Mouse (Mus musculus): ENCODE results near the gene Crls1. TPM values are rescaled to one million over a fixed set of nuclear protein-coding genes. Genes with fewer than 3 reads are reported as not detected.
A peak's percentile ranks its signal among the peaks of the same experiment; 100 is the strongest.

Crls1 gene
- total RNA-seq (2021): 10 to 100 TPM; 15.1 to 16.0 TPM
- long read RNA-seq, experiment 1, transcript Crls1-201 (7 exons, 1,924 nt): major isoform, 60 of 61 reads
- long read RNA-seq, experiment 1, partial matches to known transcripts: 0 of 61 reads
- long read RNA-seq, experiment 1, other reads (novel, unspliced or antisense): 1 of 61 reads
- long read RNA-seq, experiment 2, transcript Crls1-201 (7 exons, 1,924 nt): major isoform, 51 of 58 reads
- long read RNA-seq, experiment 2, partial matches to known transcripts: 0 of 58 reads
- long read RNA-seq, experiment 2, other reads (novel, unspliced or antisense): 7 of 58 reads

GRCm38 (mm10) chr2:132846407-132847358 lies at the start of gene Crls1:
TSS of gene Crls1 (plus strand) at chr2:132846666.
- DNase-seq: peak; percentile 98 to 99
- intact Hi-C loops (cut with DNase I): loop anchor here (1.0 kb wide), 1 partner anchor 57 kb away; no protein-coding TSS in a partner anchor

GRCm38 (mm10) chr2:132802976-132803375 lies 43.5 kb upstream of the Crls1 start:
- intact Hi-C loops (cut with DNase I): no loop called here
- DNase-seq: no peak

GRCm38 (mm10) chr2:132815608-132816314 lies 30.7 kb upstream of the Crls1 start, which contains the start of the genes Trmt6 and Mcm8:
TSS of gene Trmt6 (minus strand) at chr2:132816055.
TSS of gene Mcm8 (plus strand) at chr2:132816141.
- peak; percentile 88 to 92 for DNase-seq
- intact Hi-C loops (cut with DNase I): loop anchor here (5.0 kb wide), 1 partner anchor 93 kb away; no protein-coding TSS in a partner anchor

GRCm38 (mm10) chr2:132841071-132841470 lies 5.4 kb upstream of the Crls1 start:
- DNase-seq: no peak
- intact Hi-C loops (cut with DNase I): no loop called here

- intact Hi-C loops (cut with DNase I): no loop called here
- no peak for DNase-seq
Observed at GRCm38 (mm10) chr2:132847581-132847980, 1.1 kb downstream of the Crls1 start.

- intact Hi-C loops (cut with DNase I): no loop called here
- DNase-seq: no peak
Observed at GRCm38 (mm10) chr2:132848361-132848760, 1.9 kb downstream of the Crls1 start.

- intact Hi-C loops (cut with DNase I): no loop called here
- no peak for DNase-seq
Observed at GRCm38 (mm10) chr2:132849141-132849540, 2.7 kb downstream of the Crls1 start.

GRCm38 (mm10) chr2:132853051-132853450 lies 6.6 kb downstream of the Crls1 start:
- no peak for DNase-seq
- intact Hi-C loops (cut with DNase I): no loop called here

- no peak for DNase-seq
- intact Hi-C loops (cut with DNase I): no loop called here
Observed at GRCm38 (mm10) chr2:132856333-132856732, 9.9 kb downstream of the Crls1 start.

GRCm38 (mm10) chr2:132860435-132860834 lies 14.0 kb downstream of the Crls1 start:
- DNase-seq: no peak
- intact Hi-C loops (cut with DNase I): no loop called here

- DNase-seq: no peak
- intact Hi-C loops (cut with DNase I): no loop called here
Observed at GRCm38 (mm10) chr2:132861456-132861855, 15.0 kb downstream of the Crls1 start.

- DNase-seq: no peak
- intact Hi-C loops (cut with DNase I): no loop called here
Observed at GRCm38 (mm10) chr2:132863325-132863724, 16.9 kb downstream of the Crls1 start.

- no peak for DNase-seq
- intact Hi-C loops (cut with DNase I): no loop called here
Observed at GRCm38 (mm10) chr2:132867521-132867920, 21.1 kb downstream of the Crls1 start.

- intact Hi-C loops (cut with DNase I): no loop called here
- DNase-seq: no peak
Observed at GRCm38 (mm10) chr2:132869682-132870081, 23.2 kb downstream of the Crls1 start.

GRCm38 (mm10) chr2:132870286-132870685 lies 23.8 kb downstream of the Crls1 start:
- no peak for DNase-seq
- intact Hi-C loops (cut with DNase I): no loop called here

- intact Hi-C loops (cut with DNase I): no loop called here
Observed at GRCm38 (mm10) chr2:132871663-132872062, 25.2 kb downstream of the Crls1 start.

GRCm38 (mm10) chr2:132873657-132874326 lies 27.3 kb downstream of the Crls1 start:
- intact Hi-C loops (cut with DNase I): no loop called here
- DNase-seq: no peak

More at GRCm38 (mm10) chr2:132871663-132872062, 25.2 kb downstream of the Crls1 start:
- DNase-seq: no peak

- intact Hi-C loops (cut with DNase I): no loop called here
- DNase-seq: no peak
Observed at GRCm38 (mm10) chr2:132876991-132877390, 30.5 kb downstream of the Crls1 start.

- intact Hi-C loops (cut with DNase I): loop anchor here (2.0 kb wide), 1 partner anchor 19 kb away; no protein-coding TSS in a partner anchor
- peak; percentile 23 to 48 for DNase-seq
Observed at GRCm38 (mm10) chr2:132879261-132880044, 33.0 kb downstream of the Crls1 start.

Measured in heart, postnatal 14 days (tissue).